Mouse (Mus musculus) olfactory bulb, adult 2 months (tissue): Measurements from ENCODE around the gene Zbtb42. TPM values are rescaled to one million over a fixed set of nuclear protein-coding genes. Genes with fewer than 3 reads are reported as not detected.

Source experiments
- H3K27ac ChIP-seq: fragments of 200-500 bp; 2 replicates; pipeline ENCODE4 v1.5.1; 2012; ENCODE audit warnings: low read depth, low read length; ENCODE audit not compliant: insufficient read depth
- H3K4me1 ChIP-seq: fragments of 200-500 bp; 2 replicates; pipeline ENCODE4 v1.6.1; 2012; ENCODE audit warnings: low read length; ENCODE audit not compliant: control insufficient read depth, insufficient read depth
- H3K4me3 ChIP-seq: fragments of 200-500 bp; 2 replicates; pipeline ENCODE4 v1.5.1; 2012; ENCODE audit warnings: mild to moderate bottlenecking, low read depth, low read length, moderate library complexity; ENCODE audit not compliant: insufficient read depth
- CTCF ChIP-seq: fragments of 200-500 bp; IDR thresholded peaks from 2 replicates; pipeline ENCODE4 v1.5.1; 2012; ENCODE audit warnings: low read depth, mild to moderate bottlenecking, low read length, moderate library complexity; ENCODE audit not compliant: insufficient read depth
- POLR2A ChIP-seq: fragments of 200-500 bp; IDR thresholded peaks from 2 replicates; pipeline ENCODE4 v1.6.1; 2012; ENCODE audit warnings: mild to moderate bottlenecking, low read depth, low read length, moderate library complexity; ENCODE audit not compliant: insufficient read depth
- whole genome bisulfite sequencing: fragments of 180-500 bp; shearing (Covaris S2); methylation state at CpG from one replicate; pipeline ENCODE4 v1.1.7; 2018; 5-methylcytosine and 5-hydroxymethylcytosine counted together
- polyA plus RNA-seq: library from polyadenylated mRNA; stranded (reverse); fragments of >200 nt; gene quantifications from 2 replicates; pipeline ENCODE4 v1.2.4, GENCODE M21; 2012; ENCODE audit warnings: low replicate concordance; ENCODE audit not compliant: missing spikeins, insufficient read depth, insufficient read length

Zbtb42 gene
- not detected in 2 replicates for polyA plus RNA-seq

GRCm38 (mm10) chr12:112678555-112679026, at the start of gene Zbtb42:
Zbtb42 (plus strand) TSS chr12:112678828.
- Histone ChIP-seq H3K27ac (no peak within 1 kb of the TSS), H3K4me1 (peaks cover 51% of the 10 kb centered on the region), H3K4me3 (peak within 1 kb of the TSS; percentile 50)
- 1% methylated on average over 60 of the region's 60 CpGs for WGBS
- TF ChIP-seq CTCF (no peak), POLR2A (no peak)

GRCm38 (mm10) chr12:112628928-112629721, 49.5 kb upstream of the Zbtb42 start:
- Histone ChIP-seq H3K27ac (peak overlapping the region; percentile 5; the same call in 1 of the 2 replicates), H3K4me3 (no peak overlapping the region), H3K4me1 (peaks cover 15% of the 10 kb centered on the region)
- TF ChIP-seq CTCF (no peak), POLR2A (0 out of 2 replicates have a peak, but pooled peaks have one; percentile 14)
- WGBS, result 19% methylated on average over 19 of the region's 19 CpGs

GRCm38 (mm10) chr12:112630029-112630428, 48.6 kb upstream of the Zbtb42 start:
- Histone ChIP-seq H3K27ac (no peak overlapping the region), H3K4me1 (peaks cover 13% of the 10 kb centered on the region), H3K4me3 (no peak overlapping the region)
- WGBS, result 95% methylated on average over 12 of the region's 12 CpGs
- TF ChIP-seq POLR2A, result no peak
- TF ChIP-seq CTCF, result no peak

- TF ChIP-seq POLR2A, result no peak
- TF ChIP-seq CTCF, result no peak
- H3K27ac ChIP-seq, result no peak overlapping the region
- WGBS, result 87% methylated on average over 5 of the region's 5 CpGs
- no peak overlapping the region for H3K4me3 ChIP-seq
- peaks cover 13% of the 10 kb centered on the region for H3K4me1 ChIP-seq
These were observed 47.8 kb upstream of the Zbtb42 start for GRCm38 (mm10) chr12:112630796-112631195.

- WGBS, result 53% methylated on average over 1 of the region's 1 CpGs
- Histone ChIP-seq H3K4me3 (no peak overlapping the region), H3K4me1 (peaks cover 13% of the 10 kb centered on the region), H3K27ac (no peak overlapping the region)
- no peak for TF ChIP-seq CTCF
- no peak for TF ChIP-seq POLR2A
These were observed 47.2 kb upstream of the Zbtb42 start for GRCm38 (mm10) chr12:112631472-112631871.

GRCm38 (mm10) chr12:112632084-112632777, 46.4 kb upstream of the Zbtb42 start:
- Histone ChIP-seq H3K4me1 (peaks cover 13% of the 10 kb centered on the region), H3K4me3 (no peak overlapping the region), H3K27ac (no peak overlapping the region)
- TF ChIP-seq POLR2A (no peak), CTCF (no peak)
- WGBS, result 85% methylated on average over 11 of the region's 11 CpGs

- peaks cover 13% of the 10 kb centered on the region for H3K4me1 ChIP-seq
- no peak overlapping the region for H3K4me3 ChIP-seq
- no peak for TF ChIP-seq CTCF
- no peak for TF ChIP-seq POLR2A
- WGBS, result 90% methylated on average over 5 of the region's 5 CpGs
- no peak overlapping the region for H3K27ac ChIP-seq
These were observed 45.7 kb upstream of the Zbtb42 start for GRCm38 (mm10) chr12:112632907-112633306.

GRCm38 (mm10) chr12:112633686-112634085, 44.9 kb upstream of the Zbtb42 start:
- 77% methylated on average over 9 of the region's 9 CpGs for WGBS
- Histone ChIP-seq H3K27ac (no peak overlapping the region), H3K4me3 (no peak overlapping the region), H3K4me1 (peaks cover 10% of the 10 kb centered on the region)
- TF ChIP-seq CTCF (no peak), POLR2A (no peak)

GRCm38 (mm10) chr12:112639526-112639925, 39.1 kb upstream of the Zbtb42 start:
- no peaks in the 10 kb centered on the region for H3K4me1 ChIP-seq
- WGBS, result 89% methylated on average over 10 of the region's 10 CpGs

More at GRCm38 (mm10) chr12:112639526-112639925, 39.1 kb upstream of the Zbtb42 start:
- Histone ChIP-seq H3K27ac (no peak overlapping the region), H3K4me3 (no peak overlapping the region)
- TF ChIP-seq CTCF (no peak), POLR2A (no peak)
